Mouse (Mus musculus): ENCODE measurements around the gene Dclre1b. TPM values are rescaled to one million over a fixed set of nuclear protein-coding genes. Genes with fewer than 3 reads are reported as not detected.
A peak's percentile ranks its signal among the peaks of the same experiment; 100 is the strongest.
"Not testable (repeated sequence)": the region's sequence is repeated elsewhere in the genome, so short reads cannot be mapped to it uniquely, and the experiment has no call there.

Gene Dclre1b
- total RNA-seq, 2 experiments from 2014 or later, result 9.0 to 12.2 TPM

DNA sequence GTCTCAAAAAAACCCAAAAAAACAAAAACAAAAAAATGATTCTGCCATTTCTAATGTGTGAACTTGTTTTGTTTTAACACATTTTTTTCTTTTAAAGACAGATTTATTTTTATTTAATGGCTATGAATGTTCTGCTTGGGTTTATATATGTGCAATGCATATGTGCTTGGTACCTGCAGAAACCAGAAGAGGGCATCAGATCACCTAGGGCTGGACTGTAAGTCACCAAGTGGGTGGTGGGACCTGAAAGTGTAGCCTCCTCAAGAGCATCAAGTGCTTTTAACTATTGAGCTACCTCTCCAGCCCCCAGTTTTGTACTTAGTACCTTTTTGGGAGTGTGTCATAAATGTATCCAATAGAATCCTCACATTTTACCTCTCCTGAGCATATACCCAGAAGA lies 18.3 kb upstream of the Dclre1b start:
- DNase-seq (ENCODE audit: low spot score in 2 of 2), result no peak

DNA sequence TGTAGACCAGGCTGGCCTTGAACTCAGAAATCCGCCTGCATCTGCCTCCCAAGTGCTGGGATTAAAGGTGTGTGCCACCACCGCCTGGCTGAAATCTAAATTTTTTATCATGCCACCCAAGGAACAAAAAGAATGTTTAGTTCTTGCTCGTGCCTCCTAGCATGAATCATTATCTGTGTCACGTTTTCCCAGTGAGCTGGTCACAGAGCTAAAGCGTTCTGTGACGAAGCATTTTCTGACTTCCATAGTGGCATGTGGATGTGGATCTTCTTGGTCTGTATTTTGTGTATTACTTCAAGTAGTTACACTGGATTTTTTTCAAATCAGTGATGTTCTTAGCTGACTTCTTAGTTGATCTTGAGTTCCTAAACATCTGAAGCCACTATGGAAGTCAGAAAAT lies 1.7 kb upstream of the Dclre1b start:
- no peak for DNase-seq (ENCODE audit: low spot score in 2 of 2)

DNA sequence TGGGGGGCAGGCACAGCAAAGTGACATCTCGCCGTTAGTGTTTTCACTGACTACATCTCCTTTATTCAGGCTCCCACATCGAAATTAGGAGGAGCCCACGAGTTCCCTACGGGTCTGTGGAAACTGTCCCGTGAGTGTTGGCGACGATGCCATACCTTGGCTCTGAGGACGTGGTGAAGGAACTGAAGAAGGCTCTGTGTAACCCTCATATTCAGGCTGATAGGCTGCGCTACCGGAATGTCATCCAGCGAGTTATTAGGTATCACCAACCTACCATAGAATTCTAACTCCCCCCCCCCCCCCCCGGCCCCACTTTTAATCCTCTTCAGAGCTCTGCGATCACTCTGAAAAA lies 531 bp upstream of the Dclre1b start:
- DNase-seq (ENCODE audit: low spot score in 2 of 2), result no peak

DNA sequence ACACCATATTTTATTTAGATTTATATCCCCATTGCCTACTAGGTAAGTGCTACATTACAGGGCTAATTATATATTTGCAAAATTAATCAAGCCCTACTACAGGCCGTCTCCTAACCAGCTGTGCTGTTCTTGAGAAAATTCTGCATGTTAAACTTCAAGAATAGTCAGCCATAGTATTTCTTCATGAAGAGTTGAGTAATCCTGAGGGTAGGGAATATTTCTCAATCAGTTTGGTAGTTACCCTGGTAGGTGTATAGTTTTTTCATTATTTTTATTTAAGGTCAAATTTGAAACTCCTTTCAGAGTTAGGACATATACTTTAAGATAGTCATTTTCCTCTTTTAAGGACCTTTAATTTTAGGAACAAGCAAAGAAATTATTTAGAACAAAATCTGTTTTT lies 3.6 kb downstream of the Dclre1b start:
- DNase-seq (ENCODE audit: low spot score in 2 of 2), result no peak

DNA sequence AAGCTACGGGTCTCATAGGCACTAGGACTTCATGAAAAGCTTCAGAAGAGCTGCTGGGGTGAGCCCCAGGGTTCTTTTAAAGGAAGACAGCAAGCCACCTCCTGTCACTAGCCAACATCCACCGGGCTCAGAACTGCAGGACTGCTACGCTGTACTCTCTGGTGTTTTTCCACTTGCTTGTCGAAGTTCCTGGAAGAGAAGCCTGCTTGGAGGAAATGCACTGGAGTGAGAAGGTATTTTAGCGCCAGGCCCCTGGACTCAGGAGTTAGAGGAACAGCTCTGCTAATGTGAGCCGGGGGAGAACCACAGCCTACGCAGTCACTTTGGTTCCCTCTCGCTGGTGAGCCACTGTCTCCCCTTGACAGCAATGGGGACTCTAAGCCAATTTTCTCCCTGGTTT lies 6.4 kb downstream of the Dclre1b start:
- DNase-seq (ENCODE audit: low spot score in 2 of 2), result peak in 1 of 2 experiments; percentile 18

DNA sequence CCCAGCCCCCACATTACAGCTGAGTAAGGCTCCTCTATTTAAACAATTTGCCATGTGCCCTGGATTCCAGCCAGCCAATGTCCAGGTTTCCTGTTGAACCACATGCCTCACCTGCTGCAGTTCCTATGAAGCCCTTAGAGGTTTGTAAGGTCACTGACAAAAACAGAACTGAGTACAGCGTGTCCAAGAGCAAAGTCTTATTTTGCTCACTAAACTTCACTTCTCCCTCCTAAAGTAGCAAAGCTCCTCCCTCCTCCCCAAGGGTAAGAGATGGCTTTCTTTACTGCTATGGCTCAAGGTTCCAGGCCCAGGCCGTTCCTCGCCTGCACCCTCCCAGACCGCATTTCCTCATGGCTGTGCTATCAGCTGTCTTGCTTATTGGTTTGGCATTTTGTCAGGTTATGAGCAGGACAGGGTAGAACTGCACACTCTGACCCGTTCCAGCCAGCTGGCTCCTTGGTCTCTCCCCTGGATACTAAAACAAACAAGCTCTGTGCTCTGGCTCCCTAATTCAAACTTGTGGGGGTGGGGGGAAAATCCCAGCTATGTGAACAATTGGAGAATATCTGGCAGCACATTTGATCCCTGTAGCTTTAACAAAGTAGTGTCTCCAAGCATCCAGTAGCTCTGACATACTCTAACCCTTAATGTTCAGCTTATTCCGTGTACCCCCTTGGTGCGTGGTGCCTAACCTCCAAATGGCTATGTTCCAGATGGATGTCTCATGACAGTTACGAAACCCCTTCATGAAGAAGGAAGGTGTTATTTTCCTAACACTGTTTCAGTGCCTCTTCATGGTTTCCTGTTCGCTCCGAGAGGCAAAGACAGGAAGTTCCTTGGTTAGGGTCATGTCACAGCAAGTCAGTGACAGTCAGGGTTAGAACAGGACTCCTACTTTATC lies 7.4 kb downstream of the Dclre1b start:
- peak; percentile 43 to 86 for DNase-seq (ENCODE audit: low spot score in 2 of 2)

DNA sequence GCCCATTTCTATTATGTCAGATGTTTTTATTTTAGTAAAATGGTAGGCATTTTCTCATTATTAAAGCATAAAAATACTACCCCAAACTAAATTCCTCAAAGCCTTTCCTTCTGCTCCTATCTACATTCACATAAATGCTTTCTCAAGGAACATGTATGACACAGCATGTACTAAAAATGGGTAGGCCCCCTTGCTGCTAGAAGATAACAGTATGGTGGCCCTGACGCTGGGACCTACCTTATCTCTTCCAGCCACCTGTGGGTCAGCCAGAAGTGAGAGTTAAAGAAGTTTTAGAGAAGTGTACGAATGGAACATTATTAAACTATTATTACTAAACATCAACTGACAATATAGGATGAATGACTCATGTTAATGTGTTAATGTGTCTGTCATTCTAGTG lies 9.7 kb downstream of the Dclre1b start:
- DNase-seq (ENCODE audit: low spot score in 2 of 2), result no peak

DNA sequence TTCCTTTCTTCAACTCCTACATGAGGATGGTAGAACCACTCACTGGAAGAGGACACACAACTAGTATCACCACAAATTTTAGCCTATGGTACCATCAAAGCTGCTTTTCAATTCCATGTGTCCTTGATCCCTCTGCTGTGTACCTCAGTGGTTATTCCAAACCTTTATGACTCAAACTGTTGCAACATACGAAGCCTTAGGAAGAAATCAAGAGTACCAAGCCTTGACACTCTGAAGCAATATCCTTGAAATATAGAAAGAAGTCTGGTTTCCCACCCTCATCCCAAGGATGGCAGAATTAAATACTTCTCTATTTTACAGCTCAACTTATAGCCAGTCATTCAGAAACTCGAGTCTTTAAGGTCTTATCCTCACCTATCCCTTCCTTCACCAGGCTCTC lies 12.9 kb downstream of the Dclre1b start:
- no peak for DNase-seq (ENCODE audit: low spot score in 2 of 2)

DNA sequence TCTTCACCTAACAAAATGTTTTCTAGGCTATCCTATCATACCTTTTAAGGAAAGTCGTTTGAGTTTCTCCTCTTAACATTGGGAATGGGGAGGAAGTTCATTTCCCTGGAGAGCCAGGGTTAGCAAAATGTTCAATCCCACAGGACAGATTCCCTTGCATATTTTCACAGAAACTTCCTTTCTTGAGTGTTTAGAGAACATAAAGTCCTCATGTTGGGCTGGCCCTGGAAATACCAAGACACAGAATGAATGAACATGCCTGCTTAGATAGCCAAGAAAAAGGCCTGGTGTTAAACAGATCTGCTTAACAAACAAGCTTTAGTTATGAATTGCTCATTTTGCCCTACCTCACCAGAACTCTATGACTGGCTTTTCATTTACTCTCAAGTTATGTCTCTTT lies 16.7 kb downstream of the Dclre1b start:
- no peak for DNase-seq (ENCODE audit: low spot score in 2 of 2)

DNA sequence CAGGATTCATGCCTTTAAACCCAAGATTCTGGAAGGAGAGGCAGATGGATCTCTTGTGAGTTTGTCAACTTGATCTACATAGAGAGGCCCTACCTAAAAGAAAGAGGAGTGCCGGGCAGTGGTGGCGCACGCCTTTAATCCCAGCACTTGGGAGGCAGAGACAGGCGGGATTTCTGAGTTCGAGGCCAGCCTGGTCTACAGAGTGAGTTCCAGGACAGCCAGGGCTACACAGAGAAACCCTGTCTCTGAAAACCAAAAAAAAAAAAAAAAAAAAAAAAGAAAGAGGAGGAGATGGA lies 17.2 kb downstream of the Dclre1b start:
- not testable (repeated sequence) for DNase-seq (ENCODE audit: low spot score in 2 of 2)

DNA sequence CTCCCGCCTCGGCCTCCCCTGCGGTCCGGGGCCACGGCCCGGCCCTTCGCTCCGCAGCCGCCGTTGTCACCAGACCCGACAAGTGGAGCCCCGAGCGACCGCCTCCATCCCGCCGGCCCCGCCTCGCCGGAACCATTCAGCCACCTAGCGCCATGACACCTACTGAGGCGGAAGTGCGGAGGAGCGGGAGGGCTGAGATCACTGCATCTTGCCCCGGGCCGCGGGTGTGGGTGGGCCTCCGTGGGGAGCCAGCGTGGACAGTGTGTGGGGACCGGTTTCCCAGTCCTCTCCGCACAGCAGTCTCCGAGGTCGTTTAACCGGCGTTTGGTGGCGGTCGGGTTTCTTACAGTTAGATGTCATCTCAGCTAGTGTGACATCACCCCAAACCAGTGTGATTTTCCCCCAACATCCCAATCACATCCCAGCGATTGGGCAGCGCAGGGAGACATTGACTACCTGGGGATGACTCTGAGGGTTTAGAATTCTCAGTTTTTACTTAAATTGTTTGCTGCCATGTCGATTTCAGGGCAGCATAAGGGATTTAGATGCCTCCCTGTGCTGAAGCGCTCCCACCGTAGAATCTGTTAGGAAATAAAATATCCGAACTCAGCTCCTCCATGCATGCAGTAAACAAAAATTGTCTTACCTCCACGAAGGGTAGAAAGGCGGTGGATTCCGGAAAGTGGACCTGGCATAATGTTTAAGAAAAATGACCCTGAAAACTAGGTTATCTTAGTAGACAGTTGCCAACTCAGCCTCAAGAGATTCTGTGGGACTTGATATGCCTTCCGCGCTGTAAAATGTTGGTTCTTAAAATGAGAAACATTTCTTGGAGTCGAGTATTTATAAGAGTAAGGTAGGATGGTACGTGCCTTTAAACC lies 17.8 kb downstream of the Dclre1b start, which contains the start of gene Hipk1:
Hipk1 (minus strand) TSS at position 334 of the 881 bp plus-strand sequence.
- DNase-seq (ENCODE audit: low spot score in 2 of 2), result peak; percentile 92 to 96

DNA sequence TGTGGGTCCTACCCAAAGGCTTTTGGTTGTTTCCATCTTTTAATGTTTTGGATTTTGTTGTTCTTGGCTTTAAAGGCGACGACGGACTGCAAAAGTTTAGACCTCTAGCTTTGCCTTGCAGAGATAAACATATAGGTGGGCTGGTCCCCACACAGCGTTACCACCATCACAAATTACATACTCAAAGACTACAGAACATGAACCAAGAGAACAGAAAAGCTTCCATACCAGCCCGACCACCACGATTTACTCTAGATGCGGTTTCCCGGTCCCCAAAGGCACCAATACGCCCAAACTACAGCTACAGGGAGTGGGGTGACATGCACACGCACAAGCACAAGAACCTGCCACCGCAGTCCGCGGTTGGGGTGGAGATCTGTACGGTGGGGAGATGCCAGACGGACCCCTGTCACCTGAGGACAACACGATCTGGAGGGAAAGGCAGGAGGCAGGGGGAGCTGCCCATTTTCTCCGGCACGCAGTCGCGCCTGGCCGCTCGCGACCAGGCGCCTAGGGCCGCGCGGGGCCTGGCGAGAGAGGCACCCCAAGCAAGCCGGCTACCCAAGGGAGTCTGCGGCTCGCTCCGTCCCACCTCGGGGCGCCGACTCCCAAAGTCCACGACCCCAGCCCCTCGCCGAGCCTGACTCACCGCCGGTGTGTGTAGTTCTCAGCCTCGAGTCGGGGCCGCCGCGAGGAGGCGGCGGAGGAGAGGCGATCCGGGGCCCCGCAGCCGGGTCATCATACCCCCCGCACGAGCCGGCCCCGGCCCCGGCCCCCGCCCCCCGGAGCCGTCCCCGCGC lies 18.7 kb downstream of the Dclre1b start:
- DNase-seq (ENCODE audit: low spot score in 2 of 2), result peak in 1 of 2 experiments; percentile 38

DNA sequence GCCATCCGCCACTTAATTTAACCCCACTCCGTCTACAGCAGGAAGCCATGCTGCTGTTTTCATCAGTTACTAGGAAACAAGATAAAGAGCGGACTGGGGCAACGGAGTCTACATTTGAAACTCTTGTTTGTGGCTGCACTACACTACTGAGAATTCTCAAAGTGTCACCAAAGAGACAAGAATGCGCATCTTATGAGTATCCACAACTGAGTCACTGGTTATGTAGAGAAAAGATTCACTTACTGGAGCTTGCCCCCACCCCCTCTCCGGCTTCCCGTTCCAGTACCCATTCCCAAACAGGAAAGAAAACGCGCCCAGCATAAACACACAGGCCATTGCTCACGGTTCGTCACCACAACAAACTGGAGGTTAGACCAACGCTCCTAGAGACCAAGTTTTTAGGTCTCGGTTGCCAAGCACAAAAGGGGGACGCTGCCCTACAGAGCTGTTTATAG lies 19.3 kb downstream of the Dclre1b start:
- DNase-seq (ENCODE audit: low spot score in 2 of 2), result no peak

DNA sequence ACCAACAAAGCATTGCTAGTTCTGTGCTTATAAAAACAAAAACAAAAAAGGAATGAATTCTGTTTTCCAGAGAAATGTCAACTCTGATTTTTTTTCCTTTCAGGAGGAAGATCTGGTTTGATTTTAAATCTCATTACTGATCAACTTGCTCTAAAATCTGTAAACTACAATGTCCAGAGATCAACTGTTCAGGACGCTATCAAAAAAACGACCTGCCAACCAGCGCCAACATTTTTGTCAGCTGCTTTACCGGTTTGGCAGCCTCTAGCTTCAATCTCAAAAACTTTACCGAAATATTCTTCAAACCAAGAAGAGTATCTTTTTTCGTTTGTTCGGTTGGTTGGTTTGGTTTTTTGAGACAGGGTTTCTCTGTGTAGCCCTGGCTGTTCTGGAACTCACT lies 20.1 kb downstream of the Dclre1b start:
- no peak for DNase-seq (ENCODE audit: low spot score in 2 of 2)

DNA sequence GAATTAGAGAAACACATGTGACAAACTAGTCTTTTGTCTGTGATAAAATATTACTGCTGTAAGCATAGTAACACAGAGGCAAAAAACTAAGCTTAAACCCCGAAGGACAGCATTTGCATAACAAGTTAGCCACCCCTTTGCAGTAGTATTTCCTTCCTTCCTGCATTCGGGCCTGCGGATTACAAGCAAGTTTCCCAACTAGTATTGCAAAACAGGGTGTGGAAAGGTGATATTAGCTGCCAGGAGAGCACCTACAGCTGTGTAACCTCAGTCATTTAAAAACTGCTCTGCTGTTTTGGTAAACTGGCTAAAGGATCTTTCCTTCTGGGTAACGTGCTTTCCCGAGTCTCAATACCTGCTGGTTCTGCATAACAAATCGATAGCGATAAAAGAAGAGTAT lies 22.0 kb downstream of the Dclre1b start:
- no peak for DNase-seq (ENCODE audit: low spot score in 2 of 2)

DNA sequence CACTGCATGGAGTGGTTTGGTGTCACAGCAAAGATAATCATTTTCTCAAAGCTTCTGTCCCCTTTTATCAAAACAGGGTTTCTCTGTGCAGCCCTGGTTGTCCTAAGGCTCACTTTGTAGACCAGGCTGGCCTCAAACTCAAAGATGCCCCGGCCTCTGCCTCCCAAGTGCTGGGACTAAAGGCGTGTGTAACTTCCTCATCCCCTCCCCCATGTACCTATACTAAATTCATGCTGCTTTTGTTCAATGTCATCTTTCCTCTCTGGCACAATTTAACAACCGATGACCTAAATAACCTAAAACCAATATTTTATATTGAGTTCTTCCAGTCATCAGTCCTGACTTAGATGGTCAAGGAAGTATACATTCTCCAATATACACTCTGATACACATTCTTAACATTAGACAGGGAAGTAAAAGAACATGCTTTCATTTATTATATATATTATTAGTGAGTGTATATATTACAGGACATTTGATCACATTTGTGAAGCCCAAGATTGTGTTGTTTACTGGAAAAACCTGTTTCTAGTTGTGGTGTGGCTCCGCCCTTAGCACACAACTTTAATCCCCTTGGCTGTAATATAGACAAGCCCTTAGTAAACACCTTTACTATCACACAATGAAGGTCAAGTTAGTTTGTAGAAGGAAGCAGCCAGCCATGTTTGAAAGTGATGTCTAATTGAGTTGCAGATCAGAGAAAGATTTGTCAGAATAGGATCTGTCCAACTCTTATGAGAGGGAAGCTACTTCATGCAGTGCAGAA lies 26.2 kb downstream of the Dclre1b start:
- DNase-seq (ENCODE audit: low spot score in 2 of 2), result no peak

DNA sequence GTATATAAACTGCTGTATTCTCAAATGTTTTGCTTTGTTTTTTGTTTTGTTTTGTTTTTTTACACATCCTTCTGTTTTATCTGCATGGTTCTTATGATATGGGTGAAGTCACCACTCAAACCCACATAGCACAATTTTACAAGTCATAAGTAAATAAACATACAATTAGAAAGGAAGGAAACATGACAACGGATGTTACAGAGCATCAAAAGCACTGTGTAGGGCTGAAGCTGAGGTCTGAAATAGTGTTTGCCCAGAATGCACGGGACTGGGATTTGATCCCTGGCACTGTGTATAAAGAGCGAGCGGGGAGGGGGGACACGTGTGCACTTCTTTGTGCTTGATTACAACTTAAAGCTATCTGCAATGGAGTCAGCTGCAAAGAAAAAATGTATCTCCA lies 28.5 kb downstream of the Dclre1b start:
- no peak for DNase-seq (ENCODE audit: low spot score in 2 of 2)

DNA sequence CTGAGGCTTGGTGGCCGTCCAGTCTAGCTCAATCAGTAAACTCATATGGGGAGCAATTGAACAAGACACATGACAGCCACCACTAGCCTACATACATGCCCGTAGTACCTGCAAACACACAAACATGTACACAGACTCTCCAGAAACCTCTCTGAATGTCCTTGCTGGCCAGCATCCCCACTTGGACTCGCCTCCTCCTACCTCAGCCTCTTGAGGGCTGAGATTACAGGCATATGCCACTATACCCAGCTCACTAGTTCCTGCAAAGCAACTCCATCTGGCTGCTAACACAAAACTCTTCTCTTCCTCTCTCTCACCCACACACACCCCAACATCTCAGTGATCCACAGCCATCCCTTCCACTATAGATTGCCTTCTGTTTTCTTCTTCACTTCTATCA lies 29.0 kb downstream of the Dclre1b start:
- peak; percentile 23 to 42 for DNase-seq (ENCODE audit: low spot score in 2 of 2)

DNA sequence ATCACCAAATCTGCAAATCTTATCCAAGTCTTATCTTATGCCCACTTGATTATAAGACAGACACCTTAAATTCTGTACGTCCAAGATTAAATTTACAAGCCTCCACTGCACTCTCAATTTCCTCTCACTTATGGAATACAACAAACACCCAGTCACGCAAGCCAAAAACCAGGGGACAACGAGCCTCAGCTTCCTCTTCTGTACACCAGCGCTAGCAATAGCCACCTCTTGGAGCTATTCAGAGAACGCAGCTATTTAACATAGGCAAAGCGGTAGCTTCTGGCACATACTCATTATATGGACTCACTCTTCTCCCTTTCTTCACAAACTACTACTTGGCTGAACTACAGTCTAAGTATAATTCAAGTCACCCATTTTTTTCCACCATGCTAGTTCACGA lies 30.1 kb downstream of the Dclre1b start:
- no peak for DNase-seq (ENCODE audit: low spot score in 2 of 2)

DNA sequence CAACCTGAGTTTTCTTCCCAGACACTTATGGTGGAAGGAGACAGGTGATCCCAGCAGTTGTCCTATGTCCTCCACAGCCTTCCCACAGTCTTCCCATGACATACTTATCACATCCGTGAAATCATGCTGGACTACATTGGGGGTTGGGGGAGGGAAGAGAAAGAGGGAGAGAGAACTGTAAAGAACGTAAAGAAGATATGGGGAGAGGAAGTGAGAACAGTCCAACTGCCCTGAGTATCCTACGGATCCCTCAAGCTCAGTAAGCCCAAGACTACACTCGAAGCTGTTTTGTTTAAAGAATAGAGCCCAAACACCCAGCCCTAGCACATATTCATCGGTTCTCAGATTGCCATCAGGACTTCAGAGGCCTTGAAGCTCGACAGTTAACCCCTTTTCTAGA lies 30.6 kb downstream of the Dclre1b start:
- DNase-seq (ENCODE audit: low spot score in 2 of 2), result no peak

DNA sequence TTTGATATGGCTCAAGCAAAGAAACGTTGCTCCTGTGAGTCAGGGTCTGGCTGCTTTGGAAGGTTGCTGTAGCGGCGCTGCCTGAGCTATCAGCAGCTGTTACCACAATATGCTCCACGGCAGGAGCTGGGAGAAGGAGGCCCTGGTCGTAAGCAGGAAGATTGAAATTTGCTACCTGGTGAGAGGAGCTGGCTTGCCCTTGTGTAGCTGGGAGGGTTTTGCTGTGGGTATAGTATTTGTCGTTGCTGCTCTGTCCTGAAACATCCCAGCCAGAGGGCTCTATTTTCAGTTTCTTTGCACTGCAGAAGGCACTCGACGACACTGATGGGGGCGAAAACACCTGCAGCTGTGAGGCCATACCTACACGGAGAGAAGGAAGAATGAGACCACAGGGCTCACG lies 31.3 kb downstream of the Dclre1b start:
- peak; percentile 26 to 52 for DNase-seq (ENCODE audit: low spot score in 2 of 2)
